Mouse (Mus musculus) gastrocnemius, adult 8-10 months (tissue): ENCODE measurements at regions not wholly inside any gene's neighbourhood (a gene's known extent, or its start where the extent isn't known, plus 50 kb on each side); places are given as distances from the start of the nearest gene placed in this dataset.

Experiments
- DNase-seq, 2 experiments: peaks; one replicate each; pipeline ENCODE4 v3.0.0; 2022; ENCODE audit warnings: low spot score in 2 of 2

DNA sequence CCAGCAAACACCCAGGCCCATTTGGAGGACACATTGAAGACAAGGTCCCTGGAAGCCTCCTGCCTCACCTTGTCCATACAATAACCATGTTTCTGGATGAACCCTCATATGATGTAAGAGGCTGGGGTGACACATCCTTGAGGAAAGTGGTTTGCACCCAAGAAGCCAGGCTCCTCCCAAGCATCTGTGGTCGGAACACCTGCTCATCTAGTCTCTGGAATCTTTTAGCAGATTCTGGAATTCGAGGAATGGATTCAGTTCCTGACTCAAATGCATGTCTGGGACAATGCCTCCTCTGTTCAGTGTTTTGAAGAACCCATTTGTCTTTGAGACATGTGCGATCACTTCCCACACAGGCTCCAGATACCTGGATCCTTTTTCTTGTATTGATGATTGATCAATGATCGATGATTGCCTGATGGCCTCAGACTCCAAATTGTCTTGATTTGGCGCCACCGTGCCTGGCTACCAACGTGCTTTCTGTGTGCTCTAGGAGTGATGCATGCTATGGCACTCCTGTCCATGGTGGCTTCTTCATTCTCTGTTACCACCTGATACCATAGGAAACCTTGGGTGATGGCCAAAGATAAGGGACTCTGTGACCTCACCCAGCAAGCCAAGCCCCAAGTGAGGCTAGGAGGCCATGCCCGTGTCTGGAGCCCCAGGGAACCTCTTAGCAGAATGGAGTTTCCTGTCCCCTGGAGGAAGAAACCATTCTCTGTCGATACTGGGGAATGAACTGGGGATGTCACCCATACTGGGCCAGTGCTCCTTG lies 126.7 kb downstream of the Mn1 start:
- DNase-seq = no peak

DNA sequence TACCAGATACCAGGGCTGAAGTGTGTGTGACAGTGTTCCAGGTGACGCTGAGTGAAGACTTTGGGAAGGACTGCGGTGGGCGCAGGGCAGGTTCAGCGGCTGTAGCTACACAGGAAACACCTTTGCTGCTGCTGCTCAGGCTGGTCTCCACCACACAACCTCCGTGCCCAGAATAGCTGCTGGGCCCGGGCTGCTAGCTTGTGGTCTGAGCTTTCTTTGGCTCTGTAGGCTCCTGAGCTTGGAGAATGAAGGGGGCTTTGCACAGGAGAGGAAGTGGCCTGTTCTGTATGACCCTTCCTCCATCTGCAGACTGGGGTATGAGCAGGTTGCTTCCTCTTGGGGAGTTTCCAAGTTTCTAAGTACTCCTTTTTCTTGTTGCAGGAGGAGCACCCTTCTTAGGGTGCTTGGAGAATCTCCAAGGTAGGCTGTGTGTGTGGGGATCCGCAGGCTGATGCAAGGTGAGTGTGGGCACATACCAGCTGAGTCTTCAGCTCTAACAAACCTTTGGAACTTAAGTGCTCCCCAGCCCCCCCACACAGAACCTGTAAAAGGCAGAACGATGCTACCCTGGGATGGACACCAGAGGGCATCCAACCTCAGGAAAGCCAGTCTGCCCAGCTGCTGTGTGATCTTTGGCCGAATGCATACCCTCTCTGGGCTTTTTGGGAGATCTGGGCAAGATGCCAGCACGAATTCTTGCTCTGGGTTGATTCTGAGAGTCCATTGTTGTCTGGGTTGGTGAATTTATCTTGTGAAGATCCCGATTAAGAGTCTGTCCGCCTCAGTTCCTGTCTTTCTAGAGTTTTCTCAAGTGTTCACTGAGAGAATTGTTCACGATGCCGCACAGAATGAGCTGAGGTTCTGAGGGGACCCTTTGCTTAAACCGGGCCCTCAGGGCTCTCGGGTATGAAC lies 136.6 kb downstream of the Mn1 start:
- DNase-seq = no peak

DNA sequence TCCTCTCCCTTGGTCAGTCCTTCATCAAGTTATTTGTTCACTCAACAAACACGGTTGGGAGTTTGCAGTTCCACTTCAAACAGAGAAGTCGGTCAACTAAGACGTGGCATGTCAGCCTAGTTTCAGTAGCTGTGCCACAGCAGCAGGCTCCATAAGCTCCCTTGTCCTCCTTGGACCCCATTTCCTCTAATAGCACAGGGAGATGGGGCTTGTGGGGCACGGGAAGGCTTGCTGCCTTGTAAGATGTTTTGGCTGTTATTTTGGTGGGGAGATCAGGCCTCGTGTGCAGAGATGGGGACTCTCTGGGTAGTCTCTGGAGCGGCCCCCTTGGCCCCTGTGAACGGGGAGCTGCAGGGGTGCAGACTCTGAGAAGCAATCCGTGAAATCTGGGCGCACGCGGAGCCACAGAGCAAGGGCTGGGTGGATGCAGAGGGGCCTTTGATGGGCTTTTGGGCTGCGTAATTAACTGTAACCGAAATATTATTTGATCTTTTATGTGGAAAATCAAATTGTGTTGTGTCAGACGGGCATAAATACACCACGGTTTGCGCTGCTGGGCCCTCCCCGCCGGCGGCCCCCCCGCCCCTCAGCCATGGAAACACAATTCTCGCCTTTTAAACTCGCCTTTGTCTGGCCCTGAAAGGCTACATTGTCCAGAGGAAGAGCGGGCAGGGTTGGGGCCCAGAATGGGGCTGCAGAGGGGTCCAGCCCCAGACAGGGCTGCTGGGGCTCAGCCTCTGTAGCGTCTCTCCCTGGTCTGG lies 137.6 kb downstream of the Mn1 start:
- no peak for DNase-seq

DNA sequence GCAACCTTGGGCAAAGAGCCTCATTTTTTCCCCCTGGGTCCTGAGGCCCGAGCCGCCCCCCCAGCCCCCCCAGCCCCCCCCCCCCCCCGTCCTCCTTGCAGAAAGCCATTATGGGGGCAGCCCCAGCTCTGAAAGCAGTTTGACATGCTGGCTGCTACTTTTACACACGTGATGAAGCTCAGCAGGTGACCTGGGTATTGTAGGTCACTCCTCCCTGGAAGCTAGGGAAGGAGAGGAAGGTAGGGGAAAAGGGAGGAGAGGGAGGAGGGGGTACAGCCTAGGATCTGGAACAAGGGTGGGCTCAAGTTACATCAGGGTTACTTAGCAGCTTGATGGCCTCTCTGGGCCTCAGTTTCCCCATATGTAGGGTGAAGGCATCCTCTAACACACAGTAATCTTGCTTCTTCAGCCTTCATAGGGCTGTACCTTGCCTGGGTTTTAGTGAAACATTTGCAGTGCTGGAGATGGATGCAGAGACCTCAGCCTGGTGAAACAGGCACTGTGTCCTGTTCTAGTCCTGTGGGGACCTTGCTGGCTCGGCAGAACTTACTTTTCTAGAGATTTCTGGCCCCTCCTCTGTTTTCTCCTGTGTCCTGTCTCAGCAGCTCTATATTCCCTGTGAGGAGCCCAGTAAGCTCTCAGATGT lies 138.3 kb downstream of the Mn1 start:
- no peak for DNase-seq

DNA sequence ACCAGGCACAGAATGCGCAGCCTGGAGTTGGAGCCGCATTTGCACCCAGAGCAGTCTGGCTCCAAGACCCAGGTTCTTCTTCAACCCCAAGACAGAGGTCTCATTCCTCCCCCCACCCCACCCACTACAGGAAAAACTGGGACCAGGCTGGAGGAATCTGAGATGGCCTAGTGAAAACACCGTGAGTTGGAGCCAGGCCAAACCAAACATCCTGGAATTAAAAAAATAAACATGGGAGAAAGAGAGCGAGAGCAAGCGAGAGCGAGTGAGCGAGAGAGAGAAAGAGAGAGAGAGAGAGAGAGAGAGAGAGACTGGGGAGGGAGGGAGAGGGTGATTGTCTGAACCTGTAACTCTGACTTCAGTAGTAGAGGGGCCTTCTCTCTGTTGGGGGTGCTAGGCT lies 138.8 kb downstream of the Mn1 start:
- DNase-seq = no peak

DNA sequence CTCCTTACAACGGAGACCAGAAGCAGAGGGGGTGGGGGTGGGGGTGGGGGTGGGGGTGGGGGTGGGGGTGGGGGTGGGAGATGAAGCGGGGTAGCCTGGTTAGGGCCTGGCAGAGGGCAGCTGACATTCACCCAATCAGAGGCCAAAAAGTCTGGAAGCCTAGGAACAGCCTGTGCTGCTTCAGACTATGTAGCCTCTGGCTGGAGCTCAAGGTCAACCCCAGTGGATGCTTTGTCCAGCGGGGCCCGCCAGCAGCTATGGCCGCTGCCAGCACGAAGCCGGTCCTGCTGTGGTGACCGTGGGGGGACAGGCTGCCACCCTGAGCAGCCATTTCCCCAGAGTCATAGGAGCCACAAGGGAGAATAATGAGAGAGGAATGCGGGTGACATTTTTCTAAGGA lies 143.3 kb downstream of the Mn1 start:
- no peak for DNase-seq

DNA sequence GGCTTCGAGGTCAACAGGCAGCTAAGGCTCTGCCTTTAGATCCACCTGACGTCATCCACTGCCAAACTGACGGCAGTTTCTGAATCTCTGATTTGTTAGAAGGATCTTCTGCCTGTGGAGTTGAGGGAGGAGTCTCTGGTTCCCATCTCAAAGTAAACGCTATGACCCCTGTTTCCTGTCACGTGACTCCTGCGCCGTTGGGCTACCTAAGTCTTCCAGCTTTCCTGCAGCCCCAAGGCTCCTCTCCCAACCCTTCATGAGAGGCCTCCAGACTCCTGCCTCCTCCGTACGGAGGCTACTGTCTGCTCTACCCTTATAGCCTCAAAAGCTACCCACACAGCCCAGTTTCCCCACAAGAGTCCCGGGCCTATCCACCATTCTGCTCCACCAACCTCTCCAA lies 144.1 kb downstream of the Mn1 start:
- DNase-seq = no peak

DNA sequence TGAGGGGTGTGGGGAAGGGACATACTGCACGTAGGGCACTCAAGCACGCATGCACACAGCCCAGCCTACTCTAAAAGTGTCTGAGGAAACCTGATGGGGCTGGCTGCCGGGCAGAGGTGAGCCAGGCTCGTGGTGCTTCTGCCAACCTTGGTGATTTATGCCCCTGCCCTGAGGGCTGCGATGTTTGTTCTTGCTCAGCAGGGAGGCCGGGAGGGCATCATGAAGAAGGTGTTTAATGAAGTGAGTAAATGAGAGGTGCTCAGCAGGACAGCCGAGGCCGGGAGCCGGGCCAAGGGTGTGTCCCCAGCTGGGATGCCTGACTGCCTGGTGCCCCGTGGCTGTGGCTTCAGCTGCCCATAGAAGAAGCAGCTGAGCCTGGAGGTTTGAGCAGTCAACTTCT lies 153.7 kb downstream of the Mn1 start:
- DNase-seq = peak; percentile 59 to 77

DNA sequence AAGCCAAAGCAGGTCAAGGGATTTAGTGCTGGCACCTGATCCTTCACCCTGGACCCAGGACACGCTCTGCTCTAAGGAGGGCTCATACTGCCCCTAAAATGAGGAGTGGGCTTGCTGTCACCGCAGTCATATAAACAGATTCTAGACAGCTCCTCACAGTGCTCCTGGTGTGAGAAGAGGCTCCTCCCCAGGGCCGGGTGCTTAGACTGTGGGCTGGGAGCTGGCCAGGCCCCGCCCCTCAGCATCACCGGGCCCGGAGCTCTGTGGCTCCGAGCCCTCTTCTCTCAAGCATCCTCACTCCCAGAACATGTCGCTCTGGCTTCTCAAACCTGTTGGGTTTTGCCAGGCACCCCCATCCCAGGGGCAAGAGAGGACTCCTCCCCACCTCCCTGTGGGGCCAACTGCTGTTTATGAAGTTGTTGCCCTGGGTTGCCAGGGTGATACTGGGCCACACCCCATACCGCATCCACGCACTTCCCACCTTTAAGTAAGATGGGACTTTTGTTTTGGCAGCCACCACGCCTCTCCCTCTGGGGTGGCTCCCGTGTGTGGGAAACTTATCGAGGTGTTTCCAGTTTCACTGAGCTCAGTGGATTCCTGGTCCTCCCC lies 156.2 kb downstream of the Mn1 start:
- no peak for DNase-seq

DNA sequence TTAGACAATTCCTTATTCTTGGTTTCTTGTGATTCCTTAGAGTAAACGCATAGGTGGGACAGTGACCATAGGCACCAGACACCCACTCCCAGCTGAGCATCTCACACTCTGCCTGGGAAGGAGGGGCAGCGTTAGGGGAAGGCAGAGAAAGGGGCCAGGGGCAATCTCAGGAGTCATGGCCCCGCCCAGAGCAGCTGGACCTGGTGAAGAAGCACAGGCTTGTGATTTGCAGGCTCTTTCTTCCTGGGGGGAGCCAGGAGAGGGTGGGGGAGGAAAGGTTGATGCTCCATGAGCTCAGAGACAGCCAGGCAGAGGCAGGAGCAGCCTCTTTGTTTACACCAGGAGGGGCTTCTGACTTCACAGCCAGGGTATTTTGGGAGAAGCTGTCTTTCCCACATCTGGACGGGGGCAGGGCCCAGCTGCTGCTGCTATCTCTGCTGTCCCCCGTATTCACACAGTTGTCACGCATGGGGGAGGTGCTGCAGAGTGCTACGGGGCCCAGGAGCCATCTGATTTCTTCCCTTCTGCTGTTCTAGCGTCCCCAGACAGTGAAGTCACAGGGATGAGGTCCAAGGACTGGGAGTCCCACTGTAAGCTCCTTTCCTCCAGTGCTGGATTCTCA lies 157.2 kb downstream of the Mn1 start:
- DNase-seq = no peak

DNA sequence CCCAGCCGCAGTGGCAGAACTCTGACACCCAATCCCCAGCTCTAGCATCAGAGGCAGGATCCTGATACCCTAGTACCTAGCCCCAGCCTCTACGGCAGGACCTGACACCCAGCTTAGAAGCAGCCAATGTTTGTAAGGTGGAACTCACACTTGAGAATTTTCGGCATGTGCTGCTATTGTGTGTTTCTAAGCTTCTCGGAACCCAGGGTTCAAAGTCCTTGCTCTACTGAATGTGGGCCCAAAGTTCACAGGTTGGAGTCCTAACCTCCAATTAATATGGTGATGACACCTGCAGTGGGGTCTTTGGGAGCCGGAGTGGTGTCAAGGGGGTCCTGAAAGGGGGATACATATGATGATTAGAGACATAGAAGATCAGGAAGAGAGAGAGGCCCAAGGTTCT lies 158.2 kb downstream of the Mn1 start:
- no peak for DNase-seq

DNA sequence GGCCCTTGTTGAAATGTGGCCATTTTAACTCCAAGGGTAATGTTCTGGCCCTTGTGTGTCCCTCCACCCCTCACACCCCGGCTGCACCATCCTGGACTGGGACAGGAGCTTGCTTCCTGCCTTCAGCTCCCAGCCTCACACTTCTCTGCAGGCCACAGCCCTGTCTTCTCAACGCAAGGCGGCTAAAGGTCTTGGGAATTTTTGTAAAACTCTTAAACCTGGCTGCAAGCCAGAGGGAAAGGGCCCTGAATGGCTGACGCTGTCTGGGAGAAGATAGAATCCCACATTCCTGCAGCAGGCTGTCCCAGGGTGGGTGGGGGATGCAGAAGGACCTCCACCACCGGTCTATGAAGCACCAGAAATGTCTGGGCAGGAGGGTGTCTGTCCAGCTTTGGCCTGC lies 156.3 kb upstream of the Gm26897 start:
- DNase-seq = no peak

DNA sequence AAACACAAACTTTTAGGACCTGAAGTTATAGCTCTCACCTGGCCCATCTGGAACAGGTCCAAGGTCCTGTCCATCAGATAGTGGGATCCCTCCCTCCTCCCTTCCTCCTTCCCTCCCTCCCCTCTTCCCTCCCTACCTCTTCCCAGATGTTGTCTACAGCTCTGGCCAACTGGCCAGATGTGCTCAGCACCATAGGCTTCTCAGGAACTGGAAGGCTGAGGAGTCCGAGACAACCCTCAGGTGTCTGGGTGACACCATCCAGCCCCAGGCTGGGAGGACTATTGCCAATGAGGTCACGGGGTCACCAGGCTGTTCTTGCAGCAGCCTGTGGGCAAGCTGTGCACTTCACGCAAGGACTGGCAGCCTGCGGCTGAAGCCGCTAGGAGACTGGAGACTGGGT lies 155.6 kb upstream of the Gm26897 start:
- no peak for DNase-seq

DNA sequence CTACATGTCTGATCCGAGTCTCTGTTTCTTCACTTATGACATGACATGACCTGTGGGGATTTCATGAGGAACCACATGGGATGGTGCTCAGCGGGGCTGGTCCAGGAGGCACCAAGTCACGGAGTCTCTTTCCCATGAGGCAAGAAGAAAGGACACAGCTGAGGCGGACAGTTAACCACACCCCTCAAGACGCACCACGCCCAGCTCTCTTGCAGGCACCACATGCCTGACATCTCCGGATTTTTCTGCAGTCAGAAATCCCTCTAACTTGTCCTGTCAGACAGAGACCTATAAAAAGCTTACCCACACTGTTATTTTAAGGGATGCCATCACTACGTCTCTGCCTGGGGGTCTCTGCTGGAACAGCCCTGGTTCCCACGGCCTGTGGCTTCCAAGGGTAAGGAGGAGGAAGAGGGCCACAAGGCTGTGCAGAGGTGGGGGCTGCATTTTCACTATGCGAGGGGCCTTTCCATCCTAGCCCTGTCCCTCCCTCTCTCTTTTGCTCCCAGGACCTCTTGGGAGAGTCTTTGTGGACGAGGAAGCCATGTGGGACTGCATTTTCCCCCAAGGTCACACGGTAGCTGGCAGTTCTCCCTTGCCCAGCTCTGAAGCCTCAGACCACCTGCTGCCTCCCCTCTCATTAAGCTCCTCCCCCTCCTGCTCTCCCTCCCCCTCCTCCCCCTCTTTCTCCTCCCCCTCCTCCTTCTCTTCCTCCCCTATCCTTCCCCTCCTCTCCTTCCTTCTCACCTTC lies 154.6 kb upstream of the Gm26897 start:
- no peak for DNase-seq

DNA sequence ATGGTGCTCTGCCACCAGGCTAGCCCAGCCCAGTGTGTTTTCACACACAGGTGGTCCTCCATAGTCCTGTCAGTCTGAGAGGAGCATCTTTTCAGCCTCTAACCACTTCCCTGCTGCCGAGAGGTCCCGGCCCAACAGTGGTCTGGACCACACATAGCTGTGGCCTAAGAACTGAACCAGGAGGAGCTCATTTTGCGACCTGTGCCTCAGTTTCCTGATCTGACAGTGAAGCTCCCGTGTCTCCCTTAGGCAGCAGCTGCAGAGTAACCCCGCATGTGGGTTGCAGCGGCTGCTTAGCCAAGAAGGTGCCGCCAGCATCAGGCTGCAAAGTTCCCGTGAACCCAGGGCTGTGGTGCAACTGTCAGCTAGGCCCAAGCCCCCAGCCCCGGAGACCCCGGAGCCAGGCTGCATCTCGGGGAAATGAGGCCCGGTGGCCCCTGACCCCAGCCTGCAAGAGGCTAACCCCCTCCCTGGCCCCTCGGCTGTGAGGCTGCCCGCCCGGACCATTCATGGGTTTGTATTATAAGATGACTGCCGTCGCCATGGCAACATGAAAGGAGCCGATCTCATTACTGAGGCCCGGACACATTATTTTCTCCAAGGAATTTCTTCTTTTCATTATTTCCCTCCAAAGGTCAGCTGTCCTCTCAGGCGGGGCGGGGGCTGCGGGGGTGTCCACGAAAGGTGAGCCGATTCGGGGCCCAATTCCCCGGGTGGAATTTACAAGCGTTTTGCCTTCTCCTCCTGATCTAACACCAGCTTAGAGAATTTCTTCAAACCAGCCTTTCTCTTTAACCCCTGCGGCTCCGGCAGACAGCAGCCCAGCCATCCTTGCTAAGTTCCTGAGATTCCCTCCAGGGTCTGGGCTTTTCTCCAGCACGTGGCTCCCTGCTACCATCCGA lies 152.6 kb upstream of the Gm26897 start:
- no peak for DNase-seq

DNA sequence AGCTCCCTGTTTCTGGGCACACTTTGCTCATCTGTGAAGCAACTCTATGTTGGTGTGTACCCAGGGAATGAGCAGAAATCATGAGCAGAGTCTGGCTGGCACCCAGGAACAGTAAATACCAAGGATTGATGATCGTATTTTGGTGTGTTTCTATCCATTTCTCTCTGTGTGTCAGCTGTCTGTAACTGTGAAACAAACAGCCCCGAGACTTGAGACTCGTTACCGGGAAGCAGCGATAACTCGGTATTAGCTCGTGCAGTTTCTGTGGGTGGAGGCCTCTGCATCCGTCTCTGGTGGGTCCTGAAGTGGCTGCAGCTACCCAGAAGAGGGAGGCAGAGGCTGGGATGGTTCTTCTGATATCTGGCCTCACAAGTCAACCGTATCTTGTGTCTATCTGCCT lies 151.7 kb upstream of the Gm26897 start:
- no peak for DNase-seq

DNA sequence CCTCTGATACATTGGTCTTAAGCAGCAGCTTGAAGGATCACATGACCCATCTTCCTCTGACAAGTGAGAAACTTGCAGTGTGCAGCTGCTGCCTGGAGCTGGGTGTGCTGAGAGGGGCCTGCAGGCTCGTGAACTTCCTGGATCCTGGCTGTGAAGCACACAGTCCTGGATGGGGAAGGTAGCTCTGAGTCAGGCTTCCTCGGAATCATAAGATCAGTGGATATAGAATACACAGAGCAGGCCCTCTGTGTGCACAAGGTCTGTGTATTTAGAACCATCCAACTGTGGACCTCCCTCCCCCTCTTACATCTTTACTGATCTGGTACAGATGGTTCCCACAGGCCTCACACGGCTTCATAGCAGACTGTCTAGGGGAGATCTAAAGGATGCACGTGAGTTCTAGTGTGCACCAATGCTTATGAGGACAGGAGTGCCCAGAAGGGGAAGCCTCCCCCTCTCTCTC lies 143.1 kb upstream of the Gm26897 start:
- DNase-seq = no peak

DNA sequence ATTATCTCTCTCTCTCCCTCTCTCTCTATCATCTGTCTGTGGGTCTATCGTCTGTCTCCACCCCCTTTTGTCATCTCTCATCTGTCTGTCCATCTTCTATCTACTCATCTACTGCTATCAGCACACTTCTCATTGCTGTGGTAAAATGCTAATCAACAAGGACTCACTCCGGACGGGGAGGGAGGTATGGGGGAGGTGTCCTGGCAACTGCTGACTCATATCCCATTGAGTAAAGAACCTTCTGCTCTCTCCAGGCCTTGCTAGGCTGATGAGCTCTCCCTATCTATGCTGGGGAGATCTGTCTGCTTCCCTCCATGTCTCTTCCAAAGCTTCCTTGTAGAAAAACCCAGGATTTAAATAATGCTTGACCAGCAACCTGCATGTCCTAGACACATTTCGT lies 140.9 kb upstream of the Gm26897 start:
- no peak for DNase-seq

DNA sequence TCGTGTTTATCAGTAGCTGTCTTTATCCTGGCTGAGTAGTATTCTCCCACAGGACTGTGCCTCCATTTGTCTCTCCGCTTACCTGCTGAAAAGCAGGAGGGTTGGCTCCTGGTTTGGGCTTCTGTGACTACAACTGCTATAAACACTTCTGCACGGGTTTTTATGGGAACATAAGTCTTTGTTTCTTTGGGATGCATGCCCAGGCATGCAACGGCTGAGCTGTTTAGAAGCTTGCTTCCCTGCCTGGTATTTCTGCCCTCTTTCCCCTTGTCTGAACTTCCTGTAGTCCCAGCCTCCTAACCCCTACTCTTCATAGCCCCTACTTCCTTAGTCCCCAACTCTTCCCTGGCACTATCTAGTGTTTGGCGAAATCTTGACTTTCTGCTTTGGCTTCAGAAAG lies 139.6 kb upstream of the Gm26897 start:
- no peak for DNase-seq
